Mouse (Mus musculus): ENCODE measurements around the gene Olfr961. TPM values are rescaled to one million over a fixed set of nuclear protein-coding genes. Genes with fewer than 3 reads are reported as not detected.

Olfr961 gene
- total RNA-seq, 2 experiments from 2014 or later, result not detected

Other genes with a start within 250 kb of the Olfr961 start
- gene Olfr952, start 217.9 kb upstream of the Olfr961 start, total RNA-seq (2021), result not detected
- not detected for gene Olfr954, start 188.4 kb upstream of the Olfr961 start, total RNA-seq (2021)
- not detected for gene Olfr955, start 173.1 kb upstream of the Olfr961 start, total RNA-seq (2021)
- gene Olfr44, start 151.1 kb upstream of the Olfr961 start, total RNA-seq (2021), result not detected
- not detected for gene Olfr957, start 129.3 kb upstream of the Olfr961 start, total RNA-seq (2021)
- gene Olfr958, start 91.0 kb upstream of the Olfr961 start, total RNA-seq (2021), result not detected
- not detected for gene Olfr959, start 69.5 kb upstream of the Olfr961 start, total RNA-seq (2021)
- gene AW551984, start 40.7 kb upstream of the Olfr961 start, total RNA-seq (2021), result 1 to 10 TPM; 6.6 to 7.9 TPM
- gene Olfr148, start 34.4 kb upstream of the Olfr961 start, total RNA-seq (2021), result not detected
- not detected for gene Olfr960, start 23.7 kb upstream of the Olfr961 start, total RNA-seq (2021)
- not detected for gene Olfr963, start 22.1 kb downstream of the Olfr961 start, total RNA-seq (2021)
- not detected for gene Olfr149, start 62.0 kb downstream of the Olfr961 start, total RNA-seq (2021)
- not detected for gene Olfr965, start 66.3 kb downstream of the Olfr961 start, total RNA-seq (2021)
- not detected for gene Olfr150, start 85.9 kb downstream of the Olfr961 start, total RNA-seq (2021)
- not detected for gene Olfr967, start 101.2 kb downstream of the Olfr961 start, total RNA-seq (2021)
- not detected for gene Olfr968, start 138.2 kb downstream of the Olfr961 start, total RNA-seq (2021)
- gene Olfr969, start 145.9 kb downstream of the Olfr961 start, total RNA-seq (2021), result not detected
- gene Olfr970, start 163.8 kb downstream of the Olfr961 start, total RNA-seq (2021), result not detected
- gene Olfr971, start 191.8 kb downstream of the Olfr961 start, total RNA-seq (2021), result not detected
- not detected for gene Olfr972, start 221.3 kb downstream of the Olfr961 start, total RNA-seq (2021)